Mouse (Mus musculus): Measurements from ENCODE around the gene Ocel1. TPM values are rescaled to one million over a fixed set of nuclear protein-coding genes. Genes with fewer than 3 reads are reported as not detected.

The Ocel1 gene
- total RNA-seq, 2 experiments from 2014 or later: 20.2 TPM

Other genes with a start within 250 kb of the Ocel1 start
- 10 to 100 TPM; 29.0 to 30.0 TPM for gene Myo9b, start 98.6 kb upstream of the Ocel1 start, total RNA-seq (2021)
- gene Haus8, start 98.4 kb upstream of the Ocel1 start, total RNA-seq (2021): 10 to 100 TPM; 11.7 to 15.3 TPM
- gene Use1, start 4.5 kb upstream of the Ocel1 start, total RNA-seq (2021): 10 to 100 TPM; 84.5 to 94.0 TPM
- 10 to 100 TPM; 32.2 to 34.2 TPM for gene Nr2f6, start 10.7 kb downstream of the Ocel1 start, total RNA-seq (2021)
- 1 to 10 TPM; 5.9 to 7.2 TPM for gene Ushbp1, start 24.5 kb downstream of the Ocel1 start, total RNA-seq (2021)
- 10 to 100 TPM; 87.1 to 91.0 TPM for gene Babam1, start 25.6 kb downstream of the Ocel1 start, total RNA-seq (2021)
- gene Ankle1, start 34.7 kb downstream of the Ocel1 start, total RNA-seq (2021): under 1 TPM; 0.29 to 0.38 TPM
- gene Abhd8, start 92.4 kb downstream of the Ocel1 start, total RNA-seq (2021): 100 to 1,000 TPM; 225 to 230 TPM
- gene Mrpl34, start 93.7 kb downstream of the Ocel1 start, total RNA-seq (2021): 10 to 100 TPM; 75.5 to 79.8 TPM
- gene Dda1, start 97.9 kb downstream of the Ocel1 start, total RNA-seq (2021): 100 to 1,000 TPM in 1 of 2 experiments, 10 to 100 TPM in 1; 96.0 to 106 TPM
- 10 to 100 TPM; 68.7 to 74.9 TPM for gene Ano8, start 114.7 kb downstream of the Ocel1 start, total RNA-seq (2021)
- gene Gtpbp3, start 116.8 kb downstream of the Ocel1 start, total RNA-seq (2021): 10 to 100 TPM; 29.8 to 30.8 TPM
- 1 to 10 TPM; 6.6 to 7.6 TPM for gene Plvap, start 140.5 kb downstream of the Ocel1 start, total RNA-seq (2021)
- gene Ccdc194, start 154.4 kb downstream of the Ocel1 start, total RNA-seq (2021): not detected
- 1 to 10 TPM; 2.8 to 4.2 TPM for gene Bst2, start 166.2 kb downstream of the Ocel1 start, total RNA-seq (2021)
- gene Mvb12a, start 171.6 kb downstream of the Ocel1 start, total RNA-seq (2021): 10 to 100 TPM; 32.9 to 38.5 TPM
- gene Tmem221, start 187.6 kb downstream of the Ocel1 start, total RNA-seq (2021): under 1 TPM in 1 of 2 experiments, not detected in 1; 0.22 TPM
- under 1 TPM in 1 of 2 experiments, not detected in 1; 0.15 TPM for gene Nxnl1, start 195.3 kb downstream of the Ocel1 start, total RNA-seq (2021)
- 10 to 100 TPM; 82.0 to 84.3 TPM for gene Slc27a1, start 197.6 kb downstream of the Ocel1 start, total RNA-seq (2021)
- 10 to 100 TPM; 54.4 to 55.4 TPM for gene Pgls, start 220.9 kb downstream of the Ocel1 start, total RNA-seq (2021)
- 1 to 10 TPM; 3.3 TPM for gene Fam129c, start 226.3 kb downstream of the Ocel1 start, total RNA-seq (2021)
- gene Colgalt1, start 239.7 kb downstream of the Ocel1 start, total RNA-seq (2021): 10 to 100 TPM; 59.4 to 64.7 TPM

All from left cerebral cortex, postnatal 14 days (tissue).